Mouse (Mus musculus) macrophage (primary cell): ENCODE data around the gene Trem1. TPM values are rescaled to one million over a fixed set of nuclear protein-coding genes. Genes with fewer than 3 reads are reported as not detected.

Experiments
- H3K27ac ChIP-seq: fragments of 350-480 bp; formaldehyde crosslinking; 2 replicates; pipeline ENCODE4 v1.9.0; 2021
- H3K36me3 ChIP-seq: fragments of 350-480 bp; formaldehyde crosslinking; 2 replicates; pipeline ENCODE4 v1.9.0; 2021; ENCODE audit errors: inconsistent target
- H3K4me3 ChIP-seq: fragments of 350-480 bp; formaldehyde crosslinking; 2 replicates; pipeline ENCODE4 v1.9.0; 2021; ENCODE audit errors: inconsistent target
- H3K79me2 ChIP-seq: fragments of 350-480 bp; formaldehyde crosslinking; 2 replicates; pipeline ENCODE4 v1.9.0; 2021; ENCODE audit errors: inconsistent target
- WGBS: methylation state at CpG from one replicate; pipeline ENCODE4 v1.1.7; 2026; ENCODE audit warnings: inconsistent platforms; ENCODE audit not compliant: missing documents; 5-methylcytosine and 5-hydroxymethylcytosine counted together
- polyA plus RNA-seq: library from polyadenylated mRNA; stranded (reverse); fragments of 250-400 nt; gene quantifications from 3 replicates; pipeline ENCODE4 v1.2.4, GENCODE M21; 2018; ENCODE audit warnings: inconsistent platforms
- total RNA-seq, 78 experiments: library from RNA; depleted of rRNA; stranded (reverse); fragments of 250-400 nt; gene quantifications; 1 replicate in 9 of 78; 2 replicates in 24 of 78; 3 replicates in 43 of 78; 4 replicates in 2 of 78; pipeline ENCODE4 v1.2.4; 2018; ENCODE audit warnings: inconsistent platforms in 56 of 78

Trem1 gene
- total RNA-seq (2018; cell fraction: chromatin; rRNA removed): 1 to 10 TPM in 1 of 26 experiments, under 1 TPM in 9, not detected in 16; 0.31 to 2.1 (median 0.44) TPM
- 1 to 10 TPM in 4 of 26 experiments, under 1 TPM in 21, not detected in 1; 0.07 to 1.5 (median 0.23) TPM for total RNA-seq (2018; cell fraction: cytosol; rRNA removed)
- 1 to 10 TPM in 1 of 26 experiments, under 1 TPM in 19, not detected in 6; 0.17 to 2.4 (median 0.46) TPM for total RNA-seq (2018; cell fraction: nucleus; rRNA removed)
- polyA plus RNA-seq: 0.24 to 0.77 TPM in 2 of 3 replicates, not detected in the other

DNA sequence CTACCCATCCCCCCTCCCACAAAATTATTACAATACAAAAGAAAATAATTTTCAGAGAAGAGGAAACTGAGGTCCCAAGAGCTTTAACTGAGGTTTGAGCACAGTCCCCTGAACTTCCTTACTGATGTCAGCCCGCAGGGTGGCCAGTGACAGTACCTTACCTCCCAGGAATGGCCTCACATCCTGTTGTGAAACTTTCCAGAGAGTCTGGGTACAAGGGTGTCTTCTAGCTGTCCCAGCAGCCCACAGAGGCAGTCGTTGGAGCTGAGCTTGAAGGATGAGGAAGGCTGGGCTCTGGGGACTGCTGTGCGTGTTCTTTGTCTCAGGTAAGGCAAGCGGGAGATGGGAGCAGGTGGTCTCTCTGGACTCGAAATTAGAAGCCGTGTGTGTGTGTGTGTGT, at the start of gene Trem1:
Gene Trem1 (plus strand): TSS at position 251 of the 400 bp plus-strand sequence.
- H3K27ac ChIP-seq: no peak within 1 kb of the TSS
- H3K4me3 ChIP-seq: no peak within 1 kb of the TSS
- 22% methylated on average over 6 of the region's 6 CpGs for WGBS

DNA sequence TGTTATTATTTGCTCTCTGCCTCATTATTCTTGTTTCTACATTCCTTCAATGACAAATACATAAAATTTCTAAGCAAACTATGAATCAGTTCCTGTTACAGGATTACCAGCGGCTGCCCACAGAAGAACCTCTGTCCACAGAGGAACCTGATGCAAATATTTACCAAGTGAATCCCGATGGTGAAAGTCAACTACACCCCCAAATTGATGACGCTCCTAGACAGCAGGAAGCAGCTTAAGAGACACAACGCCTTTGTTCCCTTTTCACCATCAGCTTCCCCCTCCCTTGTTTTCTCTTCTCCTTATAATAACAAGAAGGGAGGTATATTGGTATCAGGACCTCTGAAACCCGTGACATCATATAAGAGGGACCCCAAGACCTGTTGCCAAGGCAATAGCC, 47.3 kb upstream of the Trem1 start:
- H3K4me3 ChIP-seq: no peak overlapping the region
- no peak overlapping the region for H3K27ac ChIP-seq
- WGBS: 9% methylated on average over 5 of the region's 5 CpGs

More for the DNA sequence above, at the start of gene Trem1:
- Histone ChIP-seq H3K79me2 (no peaks in the 10 kb centered on the region), H3K36me3 (no peaks in the 10 kb centered on the region)

DNA sequence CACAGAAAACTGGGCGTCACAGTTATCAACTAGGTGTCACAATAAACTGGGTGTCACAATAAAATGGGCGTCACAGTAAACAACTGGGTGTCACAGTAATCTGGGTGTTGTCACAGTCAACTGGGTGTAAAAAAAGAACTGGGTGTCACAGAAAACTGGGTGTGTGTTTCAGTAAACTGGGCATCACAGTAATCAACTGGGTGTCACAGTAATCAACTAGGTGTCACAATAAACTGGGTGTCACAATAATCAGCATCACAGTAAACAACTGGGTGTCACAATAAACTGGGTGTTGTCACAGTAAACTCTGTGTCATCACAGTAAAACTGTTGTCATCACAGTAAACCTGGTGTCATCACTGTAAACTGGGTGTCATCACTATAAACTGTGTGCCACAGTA, 40.2 kb upstream of the Trem1 start:
- no peaks in the 10 kb centered on the region for H3K79me2 ChIP-seq
- H3K27ac ChIP-seq: no peak overlapping the region
- WGBS: 88% methylated on average over 2 of the region's 2 CpGs

More for the DNA sequence above, 47.3 kb upstream of the Trem1 start:
- Histone ChIP-seq H3K36me3 (no peaks in the 10 kb centered on the region), H3K79me2 (no peaks in the 10 kb centered on the region)

DNA sequence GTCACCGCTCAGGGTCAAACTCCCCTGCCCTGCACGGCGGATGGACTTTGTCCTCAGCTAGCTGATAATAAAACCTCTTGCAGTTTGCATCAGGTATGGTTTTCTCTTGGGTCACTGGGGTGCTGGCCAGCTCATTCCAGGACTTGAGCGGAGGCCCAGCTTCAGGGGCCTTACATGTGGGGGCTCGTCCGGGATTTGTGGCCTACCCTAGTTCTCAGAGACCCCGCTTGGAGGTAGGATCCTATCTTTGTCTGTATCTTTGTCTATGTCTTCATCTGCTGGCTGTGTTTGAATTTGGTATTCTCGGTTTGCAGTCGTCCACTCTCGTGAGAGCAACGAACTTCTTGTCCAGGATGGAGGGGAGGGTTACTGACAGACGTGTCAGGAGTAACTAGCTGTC, 29.5 kb upstream of the Trem1 start:
- WGBS: over 99% methylated on average over 12 of the region's 12 CpGs
- no peaks in the 10 kb centered on the region for H3K36me3 ChIP-seq
- H3K79me2 ChIP-seq: no peaks in the 10 kb centered on the region

More for the DNA sequence above, 40.2 kb upstream of the Trem1 start:
- Histone ChIP-seq H3K36me3 (no peaks in the 10 kb centered on the region), H3K4me3 (no peak overlapping the region)

DNA sequence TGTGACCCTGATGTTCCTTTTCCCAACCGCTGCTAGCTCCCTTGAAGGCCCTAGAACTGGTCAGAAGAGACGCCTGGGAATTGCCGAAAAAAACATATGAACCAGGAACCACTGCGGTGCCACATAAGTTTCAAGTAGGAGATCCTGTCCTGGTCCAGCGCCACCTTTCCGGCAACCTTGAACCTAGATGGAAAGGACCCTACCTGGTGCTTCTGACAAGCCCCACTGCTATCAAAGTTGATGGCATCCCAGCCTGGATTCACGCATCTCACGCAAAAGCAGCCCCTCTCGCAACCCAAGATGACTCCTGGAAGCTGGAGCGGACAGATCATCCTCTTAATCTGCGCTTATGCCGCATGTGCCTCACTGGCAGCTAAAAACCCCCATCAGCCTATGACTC, 20.0 kb upstream of the Trem1 start:
- 95% methylated on average over 12 of the region's 12 CpGs for WGBS
- Histone ChIP-seq H3K27ac (no peak overlapping the region), H3K4me3 (no peak overlapping the region), H3K36me3 (no peaks in the 10 kb centered on the region), H3K79me2 (no peaks in the 10 kb centered on the region)

More for the DNA sequence above, 29.5 kb upstream of the Trem1 start:
- H3K27ac ChIP-seq: no peak overlapping the region
- no peak overlapping the region for H3K4me3 ChIP-seq

DNA sequence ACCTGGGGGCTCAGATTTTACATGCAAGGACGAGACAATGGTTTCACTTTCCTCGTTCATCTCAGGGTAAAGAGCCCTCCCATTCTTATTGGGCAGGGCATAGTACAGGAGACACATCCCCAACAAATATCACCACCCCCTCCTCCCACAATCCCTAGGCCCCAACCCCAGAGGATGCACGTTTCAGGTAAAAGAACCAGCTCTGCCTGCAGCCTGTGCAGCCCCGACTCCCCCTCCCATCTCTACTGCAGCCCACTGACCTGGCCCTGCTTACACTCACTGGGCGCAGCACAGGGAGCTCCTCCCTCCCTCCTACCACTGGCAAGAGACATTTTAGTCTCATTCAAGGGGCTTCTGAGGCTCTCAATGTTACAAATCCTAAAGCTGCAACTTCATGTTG, 19.1 kb upstream of the Trem1 start:
- Histone ChIP-seq H3K36me3 (no peaks in the 10 kb centered on the region), H3K4me3 (no peak overlapping the region), H3K79me2 (no peaks in the 10 kb centered on the region), H3K27ac (no peak overlapping the region)
- 86% methylated on average over 5 of the region's 5 CpGs for WGBS

DNA sequence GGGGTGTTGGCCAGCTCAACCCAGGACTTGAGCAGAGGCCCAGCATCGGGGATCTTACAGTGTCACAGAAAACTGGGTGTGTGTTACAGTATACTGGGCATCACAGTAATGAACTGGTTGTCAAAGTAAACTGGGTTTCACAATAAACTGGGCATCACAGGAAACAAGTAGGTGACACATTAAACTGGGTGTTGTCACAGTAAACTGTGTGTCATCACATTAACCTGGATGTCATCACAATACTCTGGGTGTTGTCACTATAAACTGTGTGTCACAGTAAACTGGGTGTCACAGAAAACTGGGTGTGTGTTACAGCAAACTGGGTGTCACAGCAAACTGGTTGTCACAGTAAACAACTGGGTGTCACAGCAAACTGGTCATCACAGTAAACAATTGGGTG, 17.1 kb upstream of the Trem1 start:
- H3K4me3 ChIP-seq: no peak overlapping the region
- H3K36me3 ChIP-seq: no peaks in the 10 kb centered on the region
- H3K79me2 ChIP-seq: no peaks in the 10 kb centered on the region
- H3K27ac ChIP-seq: no peak overlapping the region
- 91% methylated on average over 1 of the region's 1 CpGs for WGBS

DNA sequence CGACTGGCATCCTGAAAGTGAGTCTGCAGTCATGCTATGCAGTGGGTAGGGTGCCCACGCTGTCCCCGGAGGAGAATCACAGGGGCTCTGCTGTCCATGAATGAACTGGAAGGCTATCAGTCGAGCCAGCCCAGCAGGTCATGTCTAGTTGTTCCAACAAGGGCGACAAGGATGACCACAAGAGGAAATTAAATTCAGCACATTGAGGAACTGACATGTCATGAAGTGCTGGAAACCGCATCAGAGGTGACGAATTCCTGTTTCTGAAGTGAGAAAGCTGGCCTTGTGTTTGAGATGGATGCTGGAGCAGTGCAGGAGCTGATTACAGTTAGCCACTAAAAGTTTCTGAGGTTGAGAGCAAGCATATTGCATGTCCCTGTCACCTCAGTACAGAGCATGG, 1.9 kb upstream of the Trem1 start:
- Histone ChIP-seq H3K79me2 (no peaks in the 10 kb centered on the region), H3K27ac (no peak overlapping the region), H3K4me3 (no peak overlapping the region), H3K36me3 (no peaks in the 10 kb centered on the region)
- 4% methylated on average over 7 of the region's 7 CpGs for WGBS

GRCm38 (mm10) chr17:48233789-48234188, 1.2 kb downstream of the Trem1 start:
- WGBS: 100% methylated on average over 4 of the region's 4 CpGs
- H3K79me2 ChIP-seq: no peaks in the 10 kb centered on the region
- no peak overlapping the region for H3K27ac ChIP-seq
- no peak overlapping the region for H3K4me3 ChIP-seq
- no peaks in the 10 kb centered on the region for H3K36me3 ChIP-seq

- H3K36me3 ChIP-seq: no peaks in the 10 kb centered on the region
- no peak overlapping the region for H3K4me3 ChIP-seq
- no peaks in the 10 kb centered on the region for H3K79me2 ChIP-seq
- 38% methylated on average over 5 of the region's 5 CpGs for WGBS
- H3K27ac ChIP-seq: no peak overlapping the region
These were observed 2.0 kb downstream of the Trem1 start for GRCm38 (mm10) chr17:48234550-48234949.

DNA sequence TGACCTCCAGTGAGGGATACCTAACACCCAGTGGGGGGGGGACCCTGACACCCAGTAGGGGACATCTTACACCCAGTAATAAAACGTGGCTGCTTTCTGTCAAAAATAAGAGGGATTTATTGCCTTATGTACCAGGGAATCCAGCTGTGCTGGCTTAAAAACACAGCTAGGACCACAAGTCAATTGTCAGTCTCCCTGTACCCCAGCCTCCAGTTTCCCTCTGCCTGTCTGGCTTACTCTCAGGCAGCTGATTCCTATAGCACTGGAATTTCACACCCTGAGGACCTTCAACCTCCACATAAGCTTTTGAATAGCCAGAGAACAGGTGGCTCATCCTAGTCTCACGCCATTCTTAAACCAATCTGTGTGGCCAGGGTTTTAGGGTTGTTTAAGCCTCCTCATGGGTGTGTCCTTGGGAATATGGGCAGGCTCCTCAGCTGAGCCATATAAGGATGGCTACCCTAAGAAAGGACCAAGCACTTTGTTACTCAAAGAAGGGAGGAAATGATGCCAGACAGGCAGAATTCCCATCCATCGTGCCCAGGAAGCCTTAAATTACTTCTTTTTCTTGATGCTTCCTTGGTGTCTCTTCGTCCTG, 3.3 kb downstream of the Trem1 start:
- no peak overlapping the region for H3K27ac ChIP-seq
- no peaks in the 10 kb centered on the region for H3K79me2 ChIP-seq
- no peaks in the 10 kb centered on the region for H3K36me3 ChIP-seq
- 83% methylated on average over 4 of the region's 4 CpGs for WGBS
- H3K4me3 ChIP-seq: no peak overlapping the region

DNA sequence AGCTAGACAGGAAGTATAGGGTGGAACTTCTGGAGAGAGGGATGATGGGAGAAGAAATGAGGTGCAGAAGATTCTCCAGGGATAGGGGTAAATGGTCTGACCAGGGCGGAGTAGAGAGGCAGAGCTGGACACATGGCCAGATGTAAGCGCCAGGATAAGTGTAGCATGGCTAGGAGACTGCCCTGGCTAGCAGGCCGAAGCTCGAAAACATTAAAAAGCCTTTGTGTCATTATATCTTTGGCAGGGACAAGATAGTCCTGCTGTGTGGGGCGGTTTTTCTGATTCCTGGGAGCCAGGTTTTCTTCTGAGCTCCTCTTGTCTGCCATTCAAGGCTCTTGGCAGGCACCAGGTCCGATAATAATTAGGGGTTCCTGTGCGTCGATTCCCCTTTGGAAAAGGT, 5.1 kb downstream of the Trem1 start:
- Histone ChIP-seq H3K27ac (no peak overlapping the region), H3K4me3 (no peak overlapping the region), H3K36me3 (no peaks in the 10 kb centered on the region), H3K79me2 (no peaks in the 10 kb centered on the region)
- 94% methylated on average over 8 of the region's 8 CpGs for WGBS

- Histone ChIP-seq H3K36me3 (no peaks in the 10 kb centered on the region), H3K79me2 (no peaks in the 10 kb centered on the region), H3K4me3 (no peak within 1 kb of the TSS), H3K27ac (no peak within 1 kb of the TSS)
- WGBS: 24% methylated on average over 11 of the region's 11 CpGs
These were observed 14.8 kb downstream of the Trem1 start, which contains the start of gene Trem3 for GRCm38 (mm10) chr17:48247221-48247928. TSS of gene Trem3 (plus strand) at chr17:48247777.

- no peaks in the 10 kb centered on the region for H3K36me3 ChIP-seq
- H3K27ac ChIP-seq: no peak overlapping the region
- H3K79me2 ChIP-seq: no peaks in the 10 kb centered on the region
- no peak overlapping the region for H3K4me3 ChIP-seq
These were observed 16.5 kb downstream of the Trem1 start for GRCm38 (mm10) chr17:48249039-48249438.

DNA sequence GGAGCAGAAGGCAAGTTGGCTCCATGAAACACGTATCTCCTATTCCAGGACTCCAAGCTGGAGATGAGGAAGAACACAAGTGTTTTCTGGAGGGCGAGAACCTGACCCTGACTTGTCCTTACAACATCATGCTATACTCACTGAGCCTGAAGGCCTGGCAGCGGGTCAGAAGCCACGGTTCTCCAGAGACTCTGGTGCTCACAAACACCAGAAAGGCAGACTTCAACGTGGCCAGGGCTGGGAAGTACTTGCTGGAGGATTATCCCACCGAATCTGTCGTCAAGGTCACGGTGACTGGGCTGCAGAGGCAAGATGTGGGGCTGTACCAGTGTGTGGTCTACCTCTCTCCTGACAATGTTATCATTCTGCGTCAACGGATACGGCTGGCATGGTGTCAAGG, 16.9 kb downstream of the Trem1 start:
- Histone ChIP-seq H3K27ac (no peak overlapping the region), H3K36me3 (no peaks in the 10 kb centered on the region), H3K79me2 (no peaks in the 10 kb centered on the region), H3K4me3 (no peak overlapping the region)
- WGBS: 81% methylated on average over 11 of the region's 11 CpGs
